Mouse (Mus musculus) heart, postnatal 0 days (tissue): ENCODE data around the gene a. TPM values are rescaled to one million over a fixed set of nuclear protein-coding genes. Genes with fewer than 3 reads are reported as not detected.

ENCODE experiments used
- ATAC-seq: fragments of 200-750 bp; cut with Nextera tagmentation; 2 replicates; pipeline ENCODE4 v1.8.0; 2017; ENCODE audit warnings: low read depth, moderate number of reproducible peaks, moderate library complexity; ENCODE audit not compliant: insufficient read depth
- DNase-seq: peaks from one replicate; pipeline ENCODE4 v3.0.0-alpha.2; 2016; ENCODE audit warnings: low spot score
- H3K27ac ChIP-seq: fragments of 300-500 bp; sonication (generic); 2 replicates; pipeline ENCODE4 v1.5.1; 2014; ENCODE audit warnings: low read depth, mild to moderate bottlenecking
- H3K27me3 ChIP-seq: fragments of 300-500 bp; sonication (generic); 2 replicates; pipeline ENCODE4 v1.6.1; 2014; ENCODE audit warnings: low read length, mixed read lengths; ENCODE audit not compliant: control insufficient read depth, insufficient read depth
- H3K36me3 ChIP-seq: fragments of 300-500 bp; sonication (generic); replicated peaks from 2 replicates; pipeline ENCODE4 v1.6.1; 2014; ENCODE audit warnings: low read length, mixed read lengths; ENCODE audit not compliant: control insufficient read depth, insufficient read depth
- H3K4me1 ChIP-seq: fragments of 300-500 bp; sonication (generic); 2 replicates; pipeline ENCODE4 v1.6.1; 2014; ENCODE audit warnings: antibody characterized with exemption; ENCODE audit not compliant: control insufficient read depth, insufficient read depth
- H3K4me2 ChIP-seq: fragments of 300-500 bp; sonication (generic); 2 replicates; pipeline ENCODE4 v1.6.1; 2014; ENCODE audit warnings: low read depth, mild to moderate bottlenecking, low read length, moderate library complexity
- H3K4me3 ChIP-seq: fragments of 300-500 bp; sonication (generic); 2 replicates; pipeline ENCODE4 v1.5.1; 2014; ENCODE audit warnings: low read depth, low read length
- H3K9ac ChIP-seq: fragments of 300-500 bp; sonication (generic); replicated peaks from 2 replicates; pipeline ENCODE4 v1.6.1; 2014; ENCODE audit warnings: low read depth, low read length, mixed read lengths
- H3K9me3 ChIP-seq: fragments of 300-500 bp; sonication (generic); replicated peaks from 2 replicates; pipeline ENCODE4 v1.6.1; 2016; ENCODE audit warnings: low read length; ENCODE audit not compliant: control insufficient read depth
- CTCF ChIP-seq: IDR thresholded peaks from 2 replicates; pipeline ENCODE4 v1.5.1; 2016; ENCODE audit warnings: antibody characterized with exemption, control low read depth, low read depth
- EP300 ChIP-seq: IDR thresholded peaks from 2 replicates; pipeline ENCODE4 v1.6.1; 2016; ENCODE audit warnings: antibody characterized with exemption, low read depth
- WGBS: fragments of 180-500 bp; shearing (Covaris S2); extraction: QIAGEN DNeasy Blood & Tissue Kit; methylation state at CpG from one replicate; pipeline ENCODE4 v1.1.7; 2014; 5-methylcytosine and 5-hydroxymethylcytosine counted together
- polyA plus RNA-seq: library from polyadenylated mRNA; unstranded; fragments of >200 nt; fragmentation: Nextera tagmentation; extraction: Ambion mirVana; gene quantifications from 2 replicates; pipeline ENCODE4 v1.2.1, GENCODE M21; 2015
- total RNA-seq: library from RNA; depleted of rRNA; stranded (reverse); fragments of >200 nt; gene quantifications from 2 replicates; pipeline ENCODE4 v1.2.3, GENCODE M21; 2014; ENCODE audit warnings: low replicate concordance

Gene a
- total and polyA plus RNA-seq, 2 experiments from 2014 or later, result not detected

- Histone ChIP-seq H3K27ac (no peak overlapping the region), H3K36me3 (no peaks in the 10 kb centered on the region), H3K9ac (no peak overlapping the region), H3K4me1 (no peaks in the 10 kb centered on the region), H3K9me3 (no peaks in the 10 kb centered on the region), H3K4me3 (no peak overlapping the region), H3K4me2 (no peak overlapping the region), H3K27me3 (no peaks in the 10 kb centered on the region)
- no peak for DNase-seq
- no peak for TF ChIP-seq CTCF
- TF ChIP-seq EP300, result no peak
- 62% methylated on average over 4 of the region's 4 CpGs for WGBS
- no peak for ATAC-seq
Measured at GRCm38 (mm10) chr2:154933884-154934283, 142.7 kb downstream of the a start.

DNA sequence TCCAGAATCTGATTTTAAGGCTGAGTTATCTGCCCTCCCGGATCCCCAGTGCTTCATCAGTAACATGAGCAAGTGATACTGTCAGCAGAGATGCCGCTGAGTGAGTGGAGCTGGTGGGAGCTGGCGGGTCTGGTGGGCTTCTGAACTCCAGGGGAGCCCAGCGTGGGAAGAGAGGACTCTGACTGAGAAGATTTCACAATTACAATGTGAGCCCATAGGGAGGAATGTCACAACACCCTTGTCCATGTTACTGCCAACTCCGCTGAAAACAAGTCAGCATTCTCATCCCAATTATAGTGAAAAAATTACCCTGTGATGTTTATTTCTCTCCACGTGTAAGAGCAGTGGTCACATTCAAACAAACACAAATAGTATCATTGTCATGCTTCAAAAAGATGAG is 144.9 kb downstream of the a start:
- WGBS, result 63% methylated on average over 6 of the region's 6 CpGs
- Histone ChIP-seq H3K36me3 (no peaks in the 10 kb centered on the region), H3K4me1 (no peaks in the 10 kb centered on the region), H3K9ac (no peak overlapping the region), H3K27ac (no peak overlapping the region), H3K9me3 (no peaks in the 10 kb centered on the region), H3K27me3 (no peaks in the 10 kb centered on the region), H3K4me2 (no peak overlapping the region), H3K4me3 (no peak overlapping the region)
- ATAC-seq, result no peak
- DNase-seq, result no peak
- TF ChIP-seq EP300 (no peak), CTCF (no peak)

DNA sequence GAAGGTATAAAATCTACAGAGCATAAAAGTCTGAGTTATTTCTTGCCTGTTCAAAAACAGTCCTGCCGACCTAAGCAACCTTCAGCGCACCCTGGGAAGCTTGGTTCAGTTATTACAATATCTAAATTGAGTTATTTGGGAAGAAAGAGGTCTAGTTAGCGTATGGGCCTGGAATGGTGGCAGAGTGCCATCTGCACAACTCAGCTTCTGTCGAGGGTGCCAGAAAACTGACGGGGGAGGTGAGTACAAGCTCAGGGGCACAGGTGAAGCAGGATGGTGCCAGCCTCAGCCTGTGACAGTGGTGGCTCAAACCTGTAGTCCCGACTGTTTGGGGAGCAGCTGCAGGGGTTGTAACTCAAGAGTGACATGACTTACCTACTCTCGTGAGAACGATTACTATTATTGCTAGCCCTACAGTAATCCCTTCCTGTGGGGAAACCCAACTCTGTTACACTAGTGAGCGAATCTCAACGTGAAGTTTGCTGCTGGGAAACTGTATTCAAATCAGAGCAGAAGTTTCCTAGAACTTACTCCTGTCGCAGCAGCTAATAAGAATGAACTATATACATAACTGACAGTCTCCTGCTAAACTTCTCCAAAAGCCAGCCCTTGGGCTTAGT is 145.4 kb downstream of the a start:
- no peak for DNase-seq
- no peaks in the 10 kb centered on the region for H3K4me1 ChIP-seq
- H3K4me3 ChIP-seq, result no peak overlapping the region
- H3K27ac ChIP-seq, result no peak overlapping the region
- H3K9ac ChIP-seq, result no peak overlapping the region
- H3K9me3 ChIP-seq, result no peaks in the 10 kb centered on the region
- 70% methylated on average over 11 of the region's 11 CpGs for WGBS
- H3K27me3 ChIP-seq, result no peaks in the 10 kb centered on the region
- H3K36me3 ChIP-seq, result no peaks in the 10 kb centered on the region
- no peak for ATAC-seq
- TF ChIP-seq CTCF, result no peak
- TF ChIP-seq EP300, result no peak
- H3K4me2 ChIP-seq, result no peak overlapping the region

GRCm38 (mm10) chr2:154937547-154938390 is 146.6 kb downstream of the a start:
- no peak overlapping the region for H3K4me2 ChIP-seq
- H3K9me3 ChIP-seq, result no peaks in the 10 kb centered on the region
- H3K4me3 ChIP-seq, result no peak overlapping the region
- H3K27ac ChIP-seq, result no peak overlapping the region
- ATAC-seq, result no peak
- H3K36me3 ChIP-seq, result no peaks in the 10 kb centered on the region
- no peak for TF ChIP-seq CTCF
- no peak for TF ChIP-seq EP300
- no peak overlapping the region for H3K9ac ChIP-seq
- no peaks in the 10 kb centered on the region for H3K4me1 ChIP-seq
- WGBS, result 80% methylated on average over 8 of the region's 8 CpGs
- no peak for DNase-seq
- H3K27me3 ChIP-seq, result no peaks in the 10 kb centered on the region

DNA sequence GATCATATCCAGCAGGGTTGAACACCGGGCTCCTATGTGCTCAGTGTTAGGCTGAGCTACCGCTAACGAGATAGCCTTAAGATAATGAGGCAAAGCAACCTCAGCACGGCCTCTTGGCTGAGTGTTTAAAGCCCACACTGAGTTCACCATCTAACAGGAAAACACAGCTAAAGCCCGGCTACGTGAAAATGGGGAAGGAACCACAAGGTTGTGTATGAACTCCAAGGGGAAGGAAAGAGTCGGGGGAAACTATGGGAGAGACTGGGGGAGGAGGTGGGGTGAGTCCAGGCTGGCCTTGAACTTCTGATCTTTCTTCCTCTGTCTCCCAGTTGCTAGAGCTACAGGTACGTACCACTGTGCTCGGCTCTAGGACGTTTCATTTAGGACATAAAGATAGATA is 150.8 kb downstream of the a start:
- no peak for DNase-seq

More for the DNA sequence above, 150.8 kb downstream of the a start:
- Histone ChIP-seq H3K36me3 (no peaks in the 10 kb centered on the region), H3K9ac (no peak overlapping the region), H3K27ac (no peak overlapping the region), H3K4me1 (no peaks in the 10 kb centered on the region), H3K4me2 (no peak overlapping the region), H3K9me3 (no peaks in the 10 kb centered on the region), H3K4me3 (no peak overlapping the region), H3K27me3 (no peaks in the 10 kb centered on the region)
- TF ChIP-seq CTCF, result no peak
- TF ChIP-seq EP300, result no peak
- no peak for ATAC-seq
- 63% methylated on average over 10 of the region's 10 CpGs for WGBS
